Mouse (Mus musculus): ENCODE results near the gene Pex12.
A peak's percentile ranks its signal among the peaks of the same experiment; 100 is the strongest.
"Not testable (repeated sequence)": the region's sequence is repeated elsewhere in the genome, so short reads cannot be mapped to it uniquely, and the experiment has no call there.

The Pex12 gene

GRCm38 (mm10) chr11:83302526-83303251, at the start of gene Pex12:
Gene Pex12, minus strand, starts transcription at chr11:83302586.
- peak; percentile 90 for DNase-seq (ENCODE audit: low spot score in 2 of 2)

- no peak for DNase-seq (ENCODE audit: low spot score in 2 of 2)
Observed at GRCm38 (mm10) chr11:83341716-83342245, 39.4 kb upstream of the Pex12 start.

- no peak for DNase-seq (ENCODE audit: low spot score in 2 of 2)
Observed at GRCm38 (mm10) chr11:83339705-83340104, 37.3 kb upstream of the Pex12 start.

GRCm38 (mm10) chr11:83335826-83336225, 33.4 kb upstream of the Pex12 start:
- DNase-seq (ENCODE audit: low spot score in 2 of 2): no peak

GRCm38 (mm10) chr11:83327427-83327826, 25.0 kb upstream of the Pex12 start:
- DNase-seq (ENCODE audit: low spot score in 2 of 2): peak in 1 of 2 experiments; percentile 34

- DNase-seq (ENCODE audit: low spot score in 2 of 2): not testable (repeated sequence)
Observed at GRCm38 (mm10) chr11:83326692-83327091, 24.3 kb upstream of the Pex12 start.

- no peak for DNase-seq (ENCODE audit: low spot score in 2 of 2)
Observed at GRCm38 (mm10) chr11:83319048-83319447, 16.7 kb upstream of the Pex12 start.

- DNase-seq (ENCODE audit: low spot score in 2 of 2): no peak
Observed at GRCm38 (mm10) chr11:83312471-83312870, 10.1 kb upstream of the Pex12 start.

- DNase-seq (ENCODE audit: low spot score in 2 of 2): no peak
Observed at GRCm38 (mm10) chr11:83306700-83307253, 4.4 kb upstream of the Pex12 start.

- no peak for DNase-seq (ENCODE audit: low spot score in 2 of 2)
Observed at GRCm38 (mm10) chr11:83304485-83304884, 2.1 kb upstream of the Pex12 start.

GRCm38 (mm10) chr11:83303751-83304150, 1.4 kb upstream of the Pex12 start:
- peak in 1 of 2 experiments; percentile 34 for DNase-seq (ENCODE audit: low spot score in 2 of 2)

GRCm38 (mm10) chr11:83302124-83302523, 262 bp downstream of the Pex12 start:
- no peak for DNase-seq (ENCODE audit: low spot score in 2 of 2)

- DNase-seq (ENCODE audit: low spot score in 2 of 2): no peak
Observed at GRCm38 (mm10) chr11:83301431-83301831, 955 bp downstream of the Pex12 start.

GRCm38 (mm10) chr11:83299724-83300123, 2.7 kb downstream of the Pex12 start:
- no peak for DNase-seq (ENCODE audit: low spot score in 2 of 2)

- DNase-seq (ENCODE audit: low spot score in 2 of 2): peak; percentile 81 to 93
Observed at GRCm38 (mm10) chr11:83298225-83299195, 3.9 kb downstream of the Pex12 start, which contains the start of gene Ap2b1. Gene Ap2b1, plus strand, starts transcription at chr11:83299024.

GRCm38 (mm10) chr11:83297816-83298215, 4.6 kb downstream of the Pex12 start:
- DNase-seq (ENCODE audit: low spot score in 2 of 2): no peak

GRCm38 (mm10) chr11:83294133-83294532, 8.3 kb downstream of the Pex12 start:
- DNase-seq (ENCODE audit: low spot score in 2 of 2): no peak

GRCm38 (mm10) chr11:83293182-83293581, 9.2 kb downstream of the Pex12 start:
- no peak for DNase-seq (ENCODE audit: low spot score in 2 of 2)

GRCm38 (mm10) chr11:83292251-83292587, 10.2 kb downstream of the Pex12 start:
- DNase-seq (ENCODE audit: low spot score in 2 of 2): no peak

GRCm38 (mm10) chr11:83291375-83292250, 10.8 kb downstream of the Pex12 start:
- DNase-seq (ENCODE audit: low spot score in 2 of 2): peak; percentile 79 to 94

GRCm38 (mm10) chr11:83289633-83290032, 12.8 kb downstream of the Pex12 start:
- DNase-seq (ENCODE audit: low spot score in 2 of 2): no peak
